Mouse (Mus musculus) liver, embryonic 18 days (tissue): ENCODE data around the gene 4930438A08Rik. TPM values are rescaled to one million over a fixed set of nuclear protein-coding genes. Genes with fewer than 3 reads are reported as not detected.

Source experiments
- polyA plus RNA-seq: library from polyadenylated mRNA; depleted of rRNA; stranded (reverse); fragments of >200 nt; gene quantifications from 2 replicates; pipeline ENCODE4 v1.2.3, GENCODE M21; 2012; rRNA removed

4930438A08Rik gene
- polyA plus RNA-seq = 4.8 and 5.6 TPM in 2 replicates

GRCm38 (mm10) chr11:58274572-58274971 lies at the start of gene 4930438A08Rik:
Gene 4930438A08Rik, plus strand, starts transcription at chr11:58274799.

GRCm38 (mm10) chr11:58306860-58307308 lies 32.3 kb downstream of the 4930438A08Rik start, which contains the start of gene Zfp692:
Gene Zfp692, plus strand, starts transcription at chr11:58307069.

GRCm38 (mm10) chr11:58330276-58331148 lies 55.9 kb downstream of the 4930438A08Rik start, which contains the start of the genes Zfp672 and Sh3bp5l:
Gene Zfp672, minus strand, starts transcription at chr11:58330339.
Gene Sh3bp5l, plus strand, starts transcription at chr11:58330724.

Other genes with a start within 250 kb of the 4930438A08Rik start
- not detected in 2 replicates for gene Gm12248, start 181.7 kb upstream of the 4930438A08Rik start, polyA plus RNA-seq
- 28.6 and 29.8 TPM in 2 replicates for gene Cnot8, start 170.6 kb upstream of the 4930438A08Rik start, polyA plus RNA-seq
- gene Gemin5, start 106.3 kb upstream of the 4930438A08Rik start, polyA plus RNA-seq = 3.7 and 4.3 TPM in 2 replicates
- gene Mrpl22, start 103.1 kb upstream of the 4930438A08Rik start, polyA plus RNA-seq = 64.9 and 66.3 TPM in 2 replicates
- 43.5 and 49.2 TPM in 2 replicates for gene Igtp, start 75.2 kb upstream of the 4930438A08Rik start, polyA plus RNA-seq
- 19.0 and 22.2 TPM in 2 replicates for gene Irgm2, start 75.2 kb upstream of the 4930438A08Rik start, polyA plus RNA-seq
- 11.8 and 14.3 TPM in 2 replicates for gene Zfp692, start 32.3 kb downstream of the 4930438A08Rik start, polyA plus RNA-seq
- gene Zfp672, start 55.5 kb downstream of the 4930438A08Rik start, polyA plus RNA-seq = 16.4 and 17.9 TPM in 2 replicates
- 7.4 and 8.4 TPM in 2 replicates for gene Sh3bp5l, start 55.9 kb downstream of the 4930438A08Rik start, polyA plus RNA-seq
- 0.41 and 0.99 TPM in 2 replicates for gene Lypd8, start 104.2 kb downstream of the 4930438A08Rik start, polyA plus RNA-seq
- gene 1810065E05Rik, start 146.3 kb downstream of the 4930438A08Rik start, polyA plus RNA-seq = not detected in 2 replicates
- gene Gm12253, start 157.8 kb downstream of the 4930438A08Rik start, polyA plus RNA-seq = not detected in 2 replicates
- not detected in 2 replicates for gene Lypd9, start 178.1 kb downstream of the 4930438A08Rik start, polyA plus RNA-seq
- gene Olfr30, start 187.5 kb downstream of the 4930438A08Rik start, polyA plus RNA-seq = not detected in 2 replicates
- not detected in 2 replicates for gene Olfr332, start 217.8 kb downstream of the 4930438A08Rik start, polyA plus RNA-seq
- gene Olfr331, start 227.8 kb downstream of the 4930438A08Rik start, polyA plus RNA-seq = not detected in 2 replicates